Mouse (Mus musculus): ENCODE data around the gene Lrrc56.

DNA sequence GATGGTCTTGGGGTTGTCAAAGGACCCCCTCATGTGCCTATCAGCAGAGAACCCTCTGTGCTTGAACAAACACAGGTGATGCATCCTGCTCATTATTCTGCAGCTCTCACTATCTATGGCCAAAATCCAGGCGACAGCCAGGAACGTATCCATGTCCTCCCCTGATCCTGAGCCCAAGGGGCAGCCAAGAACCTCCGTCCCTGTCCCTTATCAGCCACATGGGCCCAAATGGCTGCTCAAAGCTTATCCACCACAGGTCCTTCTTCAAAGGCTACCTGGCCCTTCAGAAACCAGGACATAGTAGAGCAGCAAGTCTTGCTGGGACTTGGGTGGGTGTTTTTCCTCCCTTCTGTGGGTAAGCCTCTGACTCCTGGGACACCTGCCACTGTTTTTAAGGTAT, 5.8 kb upstream of the Lrrc56 start:
- no peak for TF ChIP-seq CTCF (IDR thresholded peaks at IDR 0.05; ENCODE audit: insufficient read depth, low read length)
- TF ChIP-seq POLR2A (IDR thresholded peaks at IDR 0.05; ENCODE audit: borderline replicate concordance, extremely low read depth, low read depth, low read length) = no peak

All from lung, adult 2 months (tissue).